Mouse (Mus musculus): ENCODE measurements around the gene Urah. TPM values are rescaled to one million over a fixed set of nuclear protein-coding genes. Genes with fewer than 3 reads are reported as not detected.

The Urah gene
- polyA plus RNA-seq, 1 experiment from 2014 or later: not detected

DNA sequence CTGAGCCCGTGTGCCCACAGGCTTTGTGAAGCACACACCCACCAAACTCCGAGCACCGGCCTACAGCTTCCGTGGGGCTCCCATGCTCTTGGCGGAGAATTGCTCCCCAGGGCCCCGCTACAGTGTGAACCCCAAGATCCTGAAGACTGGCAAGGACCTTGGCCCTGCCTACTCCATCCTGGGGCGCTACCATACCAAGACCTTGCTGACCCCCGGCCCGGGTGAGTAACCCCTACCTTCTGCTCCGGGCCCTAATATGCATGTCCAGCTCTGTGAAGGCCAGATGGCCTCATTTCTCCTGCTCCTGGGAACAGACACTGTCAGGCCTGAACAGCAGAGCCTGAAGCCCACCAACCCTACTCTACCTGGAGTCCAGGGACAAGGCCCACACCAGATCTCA lies 13.8 kb downstream of the Urah start:
- no peak overlapping the region for H3K27ac ChIP-seq
- WGBS (ENCODE audit: missing documents): 95% methylated on average over 10 of the region's 10 CpGs
- peaks cover 13% of the 10 kb centered on the region for H3K36me3 ChIP-seq (ENCODE audit: inconsistent target)
- no peak overlapping the region for H3K4me3 ChIP-seq (ENCODE audit: inconsistent target)
- peaks cover 11% of the 10 kb centered on the region for H3K79me2 ChIP-seq (ENCODE audit: inconsistent target)

DNA sequence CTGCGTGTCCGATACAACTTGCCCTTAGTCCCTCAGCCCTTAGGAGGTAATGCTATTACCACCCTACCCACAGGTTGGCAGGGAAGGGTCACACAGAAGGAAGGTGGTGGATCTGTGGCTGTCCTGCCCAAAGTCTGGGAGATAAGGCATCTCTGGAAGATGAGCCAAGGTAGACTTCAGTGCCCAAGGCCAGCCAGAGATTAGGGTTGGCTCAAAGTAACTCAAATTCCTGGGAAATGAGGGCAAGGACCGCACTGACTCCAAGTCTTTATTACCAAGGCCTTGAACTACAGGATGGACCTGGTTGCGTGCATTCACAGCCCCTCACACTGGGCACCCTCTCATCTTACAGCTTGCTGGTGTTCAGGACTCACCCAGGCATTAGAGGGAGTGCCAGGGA lies 17.1 kb downstream of the Urah start:
- no peak overlapping the region for H3K4me3 ChIP-seq (ENCODE audit: inconsistent target)
- H3K36me3 ChIP-seq (ENCODE audit: inconsistent target): peaks cover 20% of the 10 kb centered on the region
- 98% methylated on average over 4 of the region's 4 CpGs for WGBS (ENCODE audit: missing documents)
- H3K27ac ChIP-seq: no peak overlapping the region
- peaks cover 37% of the 10 kb centered on the region for H3K79me2 ChIP-seq (ENCODE audit: inconsistent target)

GRCm38 (mm10) chr7:140853386-140853785 lies 18.6 kb downstream of the Urah start:
- Histone ChIP-seq H3K27ac (no peak overlapping the region), H3K79me2 (ENCODE audit: inconsistent target) (peaks cover 48% of the 10 kb centered on the region), H3K4me3 (ENCODE audit: inconsistent target) (no peak overlapping the region), H3K36me3 (ENCODE audit: inconsistent target) (peaks cover 20% of the 10 kb centered on the region)
- 64% methylated on average over 9 of the region's 9 CpGs for WGBS (ENCODE audit: missing documents)

- H3K79me2 ChIP-seq (ENCODE audit: inconsistent target): peaks cover 59% of the 10 kb centered on the region
- no peak overlapping the region for H3K4me3 ChIP-seq (ENCODE audit: inconsistent target)
- no peak overlapping the region for H3K27ac ChIP-seq
- H3K36me3 ChIP-seq (ENCODE audit: inconsistent target): peaks cover 25% of the 10 kb centered on the region
- WGBS (ENCODE audit: missing documents): 94% methylated on average over 18 of the region's 18 CpGs
Observed at GRCm38 (mm10) chr7:140854483-140854882, 19.7 kb downstream of the Urah start.

GRCm38 (mm10) chr7:140855181-140855580 lies 20.4 kb downstream of the Urah start:
- H3K4me3 ChIP-seq (ENCODE audit: inconsistent target): peak overlapping the region; percentile 90

GRCm38 (mm10) chr7:140855860-140856784 lies 21.3 kb downstream of the Urah start, which contains the start of gene Gm45785:
Gene Gm45785, minus strand, starts transcription at chr7:140856331.
- Histone ChIP-seq H3K79me2 (ENCODE audit: inconsistent target) (peaks cover 73% of the 10 kb centered on the region), H3K36me3 (ENCODE audit: inconsistent target) (peaks cover 40% of the 10 kb centered on the region), H3K4me3 (ENCODE audit: inconsistent target) (peak within 1 kb of the TSS; percentile 90), H3K27ac (peak within 1 kb of the TSS; percentile 91)
- WGBS (ENCODE audit: missing documents): under 1% methylated on average over 51 of the region's 51 CpGs

More at GRCm38 (mm10) chr7:140855181-140855580, 20.4 kb downstream of the Urah start:
- peaks cover 32% of the 10 kb centered on the region for H3K36me3 ChIP-seq (ENCODE audit: inconsistent target)
- peaks cover 66% of the 10 kb centered on the region for H3K79me2 ChIP-seq (ENCODE audit: inconsistent target)
- peak overlapping the region; percentile 91 for H3K27ac ChIP-seq
- 65% methylated on average over 8 of the region's 9 CpGs for WGBS (ENCODE audit: missing documents)

GRCm38 (mm10) chr7:140856785-140857549 lies 22.1 kb downstream of the Urah start, which contains the start of gene Ric8a:
Gene Ric8a, plus strand, starts transcription at chr7:140856957.
- H3K27ac ChIP-seq: peak within 1 kb of the TSS; percentile 91
- WGBS (ENCODE audit: missing documents): 1% methylated on average over 49 of the region's 50 CpGs
- peaks cover 73% of the 10 kb centered on the region for H3K79me2 ChIP-seq (ENCODE audit: inconsistent target)
- H3K36me3 ChIP-seq (ENCODE audit: inconsistent target): peaks cover 48% of the 10 kb centered on the region
- peak within 1 kb of the TSS; percentile 90 for H3K4me3 ChIP-seq (ENCODE audit: inconsistent target)

DNA sequence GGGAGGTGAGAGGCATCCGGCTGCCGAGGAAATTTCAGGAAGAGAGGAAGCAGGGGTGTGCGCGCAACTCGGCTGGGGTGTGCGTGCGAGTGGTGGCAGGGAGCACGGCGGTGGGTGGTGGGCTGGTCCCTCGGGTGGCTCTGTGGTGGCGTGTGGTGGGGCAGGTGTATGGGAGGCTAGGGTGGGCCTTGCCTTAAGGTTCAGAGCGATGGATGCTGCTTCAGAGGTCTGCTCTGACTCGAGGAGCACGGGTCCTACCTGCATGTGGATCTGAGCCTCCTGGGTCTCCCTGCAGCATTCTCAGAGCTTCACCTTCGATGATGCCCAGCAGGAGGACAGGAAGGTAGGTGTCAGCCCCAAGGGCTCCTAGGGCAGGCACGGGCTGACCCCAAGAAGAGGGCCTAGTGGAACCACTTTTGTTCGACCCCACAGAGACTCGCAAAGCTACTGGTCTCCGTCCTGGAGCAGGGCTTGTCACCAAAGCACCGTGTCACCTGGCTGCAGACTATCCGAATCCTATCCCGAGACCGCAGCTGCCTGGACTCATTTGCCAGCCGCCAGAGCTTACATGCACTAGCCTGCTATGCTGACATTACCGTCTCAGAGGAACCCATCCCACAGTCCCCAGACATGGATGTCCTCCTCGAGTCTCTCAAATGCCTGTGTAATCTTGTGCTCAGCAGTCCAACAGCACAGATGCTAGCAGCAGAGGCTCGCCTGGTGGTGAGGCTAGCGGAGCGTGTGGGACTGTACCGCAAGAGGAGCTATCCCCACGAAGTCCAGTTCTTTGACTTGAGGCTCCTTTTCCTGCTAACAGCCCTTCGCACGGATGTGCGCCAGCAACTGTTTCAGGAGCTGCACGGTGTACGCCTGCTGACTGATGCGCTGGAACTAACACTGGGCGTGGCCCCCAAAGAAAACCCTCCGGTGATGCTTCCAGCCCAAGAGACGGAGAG lies 23.0 kb downstream of the Urah start, which contains the start of gene Bet1l:
Gene Bet1l (minus strand): TSS at position 28 of the 956 bp plus-strand sequence.
- Histone ChIP-seq H3K79me2 (ENCODE audit: inconsistent target) (peaks cover 70% of the 10 kb centered on the region), H3K4me3 (ENCODE audit: inconsistent target) (peak within 1 kb of the TSS; percentile 90), H3K27ac (peak within 1 kb of the TSS; percentile 91), H3K36me3 (ENCODE audit: inconsistent target) (peaks cover 52% of the 10 kb centered on the region)
- WGBS (ENCODE audit: missing documents): 13% methylated on average over 40 of the region's 40 CpGs

GRCm38 (mm10) chr7:140858746-140859145 lies 23.9 kb downstream of the Urah start:
- Histone ChIP-seq H3K4me3 (ENCODE audit: inconsistent target) (peak overlapping the region; percentile 90; the same call in 1 of the 2 replicates), H3K27ac (no peak overlapping the region), H3K36me3 (ENCODE audit: inconsistent target) (peaks cover 52% of the 10 kb centered on the region), H3K79me2 (ENCODE audit: inconsistent target) (peaks cover 61% of the 10 kb centered on the region)
- WGBS (ENCODE audit: missing documents): 82% methylated on average over 8 of the region's 8 CpGs

DNA sequence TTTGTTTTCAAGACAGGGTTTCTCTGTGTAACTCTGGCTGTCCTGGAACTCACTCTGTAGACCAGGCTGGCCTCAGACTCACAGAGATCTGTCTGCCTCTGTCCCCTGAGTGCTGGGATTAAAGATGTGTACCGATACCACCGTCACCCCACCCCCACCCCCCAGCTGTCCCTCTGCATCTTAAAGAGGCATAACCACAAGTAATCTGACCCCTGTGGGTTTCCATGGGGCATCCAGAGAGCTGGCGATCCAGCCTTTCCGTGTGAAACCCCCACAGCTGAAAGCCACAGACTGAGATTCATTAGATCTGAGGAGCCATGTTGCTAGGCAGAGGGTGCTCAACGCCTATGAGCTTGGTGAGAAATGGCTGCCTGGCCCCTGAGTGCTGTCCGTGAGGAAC lies 25.2 kb downstream of the Urah start:
- Histone ChIP-seq H3K27ac (no peak overlapping the region), H3K79me2 (ENCODE audit: inconsistent target) (peaks cover 48% of the 10 kb centered on the region), H3K4me3 (ENCODE audit: inconsistent target) (no peak overlapping the region), H3K36me3 (ENCODE audit: inconsistent target) (peaks cover 58% of the 10 kb centered on the region)
- WGBS (ENCODE audit: missing documents): 74% methylated on average over 6 of the region's 6 CpGs

DNA sequence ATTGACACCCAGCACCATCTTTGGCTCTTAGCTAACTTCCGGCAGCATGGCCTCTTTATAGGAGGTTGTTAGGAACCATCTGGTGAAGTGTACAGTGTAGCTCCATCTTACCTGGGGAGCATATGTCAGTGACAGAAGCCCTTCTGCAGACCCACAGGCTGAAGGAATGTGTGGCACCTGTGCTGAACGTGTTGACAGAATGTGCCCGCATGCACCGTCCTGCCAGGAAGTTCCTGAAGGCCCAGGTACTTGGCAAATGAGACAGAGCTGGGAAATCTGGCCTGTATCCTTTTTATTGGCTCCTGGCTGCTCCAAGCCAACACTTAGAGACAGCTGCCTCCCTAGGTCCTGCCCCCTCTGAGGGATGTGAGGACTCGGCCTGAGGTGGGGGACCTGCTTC lies 25.9 kb downstream of the Urah start:
- H3K36me3 ChIP-seq (ENCODE audit: inconsistent target): peaks cover 58% of the 10 kb centered on the region
- WGBS (ENCODE audit: missing documents): 91% methylated on average over 5 of the region's 5 CpGs

DNA sequence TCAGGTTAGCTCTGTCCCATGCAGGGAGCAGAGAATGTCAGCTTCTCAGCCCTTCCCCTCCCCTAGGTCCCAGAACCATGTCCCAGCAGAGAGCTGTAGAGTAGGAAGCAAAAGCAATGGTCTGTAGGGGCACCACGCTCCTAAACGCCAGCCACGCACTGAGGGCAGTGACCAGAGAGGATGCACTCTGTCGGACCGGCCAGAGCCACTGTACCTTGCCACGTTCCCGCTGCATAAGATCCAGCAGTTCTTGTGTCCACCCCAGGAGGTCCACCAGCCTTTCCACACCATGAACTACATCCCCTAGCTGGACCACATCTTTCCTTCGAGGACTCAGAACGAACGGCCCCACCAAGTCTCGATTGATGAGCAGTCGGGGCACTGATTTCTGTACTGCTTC lies 29.9 kb downstream of the Urah start:
- Histone ChIP-seq H3K4me3 (ENCODE audit: inconsistent target) (no peak overlapping the region), H3K36me3 (ENCODE audit: inconsistent target) (peaks cover 54% of the 10 kb centered on the region), H3K27ac (no peak overlapping the region), H3K79me2 (ENCODE audit: inconsistent target) (peaks cover 11% of the 10 kb centered on the region)
- 95% methylated on average over 12 of the region's 12 CpGs for WGBS (ENCODE audit: missing documents)

More for the DNA sequence above, 25.9 kb downstream of the Urah start:
- H3K4me3 ChIP-seq (ENCODE audit: inconsistent target): no peak overlapping the region
- no peak overlapping the region for H3K27ac ChIP-seq
- peaks cover 41% of the 10 kb centered on the region for H3K79me2 ChIP-seq (ENCODE audit: inconsistent target)

DNA sequence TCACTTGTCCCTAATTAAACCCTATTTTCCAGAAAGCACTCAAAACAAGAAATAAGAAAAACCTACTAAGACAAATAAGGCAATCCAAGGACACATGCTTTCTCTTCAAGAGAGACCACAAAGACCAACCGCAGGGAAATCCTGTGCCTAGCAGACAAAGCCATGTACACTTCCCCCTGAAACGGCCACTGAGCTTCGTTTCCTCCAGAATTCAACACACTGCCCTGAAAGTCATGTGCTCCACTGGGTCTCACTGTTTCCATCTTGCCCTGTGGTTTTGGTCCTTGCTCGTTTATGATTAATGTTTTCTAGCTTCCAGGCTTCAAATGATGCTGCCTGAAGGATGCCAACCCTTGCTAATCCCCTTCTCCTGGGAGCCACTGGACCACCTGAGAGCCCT lies 39.4 kb downstream of the Urah start:
- H3K79me2 ChIP-seq (ENCODE audit: inconsistent target): peaks cover 16% of the 10 kb centered on the region
- peaks cover 2% of the 10 kb centered on the region; the same call in 1 of the 2 replicates for H3K36me3 ChIP-seq (ENCODE audit: inconsistent target)
- no peak overlapping the region for H3K4me3 ChIP-seq (ENCODE audit: inconsistent target)
- peak overlapping the region; percentile 67 for H3K27ac ChIP-seq
- 0% methylated on average over 4 of the region's 4 CpGs for WGBS (ENCODE audit: missing documents)
